Mouse (Mus musculus): Measurements from ENCODE around the gene Galnt13.

- TF ChIP-seq POLR2A (IDR thresholded peaks at IDR 0.05; ENCODE audit: low read depth, low read length) = no peak
- TF ChIP-seq CTCF (IDR thresholded peaks at IDR 0.05; ENCODE audit: borderline replicate concordance, insufficient read depth, low read length) = no peak
Observed at GRCm38 (mm10) chr2:55164781-55165180, 728.7 kb downstream of the Galnt13 start.

Data from embryonic fibroblast, embryonic 13.5 days (primary cell).